Mouse (Mus musculus) embryonic facial prominence, embryonic 13.5 days (tissue): ENCODE measurements at regions not wholly inside any gene's neighbourhood (a gene's known extent, or its start where the extent isn't known, plus 50 kb on each side); places are given as distances from the start of the nearest gene placed in this dataset.
A peak's percentile ranks its signal among the peaks of the same experiment; 100 is the strongest.

ENCODE experiments used
- ATAC-seq: fragments of 200-750 bp; cut with Nextera tagmentation; 2 replicates; pipeline ENCODE4 v1.8.0; 2017; ENCODE audit warnings: low read depth; ENCODE audit not compliant: insufficient number of reproducible peaks, insufficient read depth, low FRiP score, low TSS enrichment
- H3K27ac ChIP-seq: fragments of 300-500 bp; sonication (generic); 2 replicates; pipeline ENCODE4 v1.5.1; 2015; ENCODE audit warnings: moderate library complexity, mild to moderate bottlenecking, inconsistent platforms
- H3K27me3 ChIP-seq: fragments of 300-500 bp; sonication (generic); 2 replicates; pipeline ENCODE4 v1.6.1; 2015; ENCODE audit warnings: mild to moderate bottlenecking, inconsistent platforms
- H3K36me3 ChIP-seq: fragments of 300-500 bp; sonication (generic); 2 replicates; pipeline ENCODE4 v1.6.1; 2015; ENCODE audit warnings: mild to moderate bottlenecking, inconsistent platforms
- H3K4me1 ChIP-seq: fragments of 300-500 bp; sonication (generic); 2 replicates; pipeline ENCODE4 v1.6.1; 2015; ENCODE audit warnings: inconsistent platforms
- H3K4me2 ChIP-seq: fragments of 300-500 bp; sonication (generic); 2 replicates; pipeline ENCODE4 v1.6.1; 2015; ENCODE audit warnings: moderate library complexity, mild to moderate bottlenecking, inconsistent platforms
- H3K4me3 ChIP-seq: fragments of 300-500 bp; sonication (generic); 2 replicates; pipeline ENCODE4 v1.5.1; 2015; ENCODE audit warnings: mild to moderate bottlenecking, inconsistent platforms
- H3K9ac ChIP-seq: fragments of 300-500 bp; sonication (generic); 2 replicates; pipeline ENCODE4 v1.6.1; 2015; ENCODE audit warnings: mild to moderate bottlenecking, inconsistent platforms
- H3K9me3 ChIP-seq: fragments of 300-500 bp; sonication (generic); 2 replicates; pipeline ENCODE4 v1.6.1; 2016; ENCODE audit warnings: inconsistent platforms
- WGBS: fragments of 180-500 bp; shearing (Covaris S2); methylation state at CpG from one replicate; pipeline ENCODE4 v1.1.7; 2015; ENCODE audit warnings: mixed read lengths; 5-methylcytosine and 5-hydroxymethylcytosine counted together

DNA sequence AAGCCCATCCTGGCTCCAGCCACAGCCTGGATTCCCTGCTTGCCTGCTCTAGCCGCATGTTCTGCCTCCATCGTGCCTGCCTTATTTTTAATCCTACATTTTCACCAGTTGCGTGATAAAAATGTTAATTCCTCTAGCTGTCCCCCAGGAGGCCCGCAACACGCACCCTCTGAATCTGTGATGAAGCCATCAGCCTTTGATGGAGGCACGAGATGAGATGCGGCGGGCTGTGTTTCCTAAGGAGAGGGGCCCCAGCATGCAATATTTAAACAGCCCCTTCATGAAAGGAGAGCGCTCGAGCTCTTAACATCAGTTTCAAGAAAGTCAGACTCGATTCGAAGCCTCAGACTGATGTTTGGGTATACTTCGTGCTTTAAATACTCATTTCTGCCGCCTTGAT, 76.3 kb downstream of the Nptx2 start:
- no peak overlapping the region for H3K9ac ChIP-seq
- peaks cover 7% of the 10 kb centered on the region; the same call in 1 of the 2 replicates for H3K4me1 ChIP-seq
- no peak overlapping the region for H3K27ac ChIP-seq
- 89% methylated on average over 14 of the region's 14 CpGs for WGBS
- H3K4me3 ChIP-seq = no peak overlapping the region
- no peaks in the 10 kb centered on the region for H3K36me3 ChIP-seq
- no peak for ATAC-seq
- H3K9me3 ChIP-seq = no peaks in the 10 kb centered on the region
- no peaks in the 10 kb centered on the region for H3K27me3 ChIP-seq
- H3K4me2 ChIP-seq = no peak overlapping the region

DNA sequence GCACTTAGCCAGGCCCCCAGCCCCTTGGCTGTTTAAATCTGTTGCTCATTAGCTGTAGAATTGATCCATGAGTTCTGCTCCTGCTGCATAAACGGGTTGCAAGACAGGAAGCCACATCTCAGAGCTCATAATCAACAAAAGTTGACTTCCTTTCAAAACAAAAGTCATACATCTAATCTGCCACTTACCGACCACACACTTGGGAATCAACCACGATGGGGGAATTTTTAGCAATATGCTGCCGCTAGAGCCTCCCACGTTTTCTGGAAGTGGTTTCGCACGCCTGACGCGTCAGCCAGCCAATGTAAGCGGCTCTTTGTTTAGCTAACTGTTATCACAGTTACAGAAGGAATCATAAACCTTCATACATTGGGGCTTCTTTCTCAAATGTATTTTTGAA, 77.7 kb downstream of the Nptx2 start:
- Histone ChIP-seq H3K9ac (no peak overlapping the region), H3K27me3 (no peaks in the 10 kb centered on the region), H3K36me3 (no peaks in the 10 kb centered on the region), H3K4me2 (no peak overlapping the region), H3K4me3 (no peak overlapping the region), H3K9me3 (no peaks in the 10 kb centered on the region), H3K4me1 (peaks cover 7% of the 10 kb centered on the region; the same call in 1 of the 2 replicates), H3K27ac (no peak overlapping the region)
- 0 out of 2 replicates have a peak, but pooled peaks have one; percentile 32 for ATAC-seq
- WGBS = 43% methylated on average over 10 of the region's 10 CpGs

DNA sequence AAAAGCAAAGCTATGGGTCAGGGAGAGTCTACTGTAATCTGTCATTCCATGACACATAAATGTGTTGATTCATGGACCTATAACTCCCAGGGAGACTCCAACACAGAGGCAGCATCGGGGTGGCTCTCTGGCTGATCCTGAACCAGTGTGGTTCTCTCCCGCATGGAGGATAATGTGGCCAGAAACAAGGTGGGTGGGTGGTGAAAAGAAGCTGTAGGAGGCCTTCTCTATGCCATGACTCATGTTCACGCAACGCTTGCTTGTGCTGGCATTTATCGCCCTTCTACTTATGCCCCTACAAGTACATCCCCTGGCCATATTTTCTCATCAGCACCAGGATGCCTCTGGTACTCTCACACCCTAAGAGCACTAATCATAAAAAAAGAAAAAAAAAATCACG, 86.6 kb downstream of the Nptx2 start:
- no peak overlapping the region for H3K4me2 ChIP-seq
- H3K9me3 ChIP-seq = no peaks in the 10 kb centered on the region
- H3K4me3 ChIP-seq = no peak overlapping the region
- 87% methylated on average over 6 of the region's 6 CpGs for WGBS
- no peak overlapping the region for H3K9ac ChIP-seq
- no peaks in the 10 kb centered on the region for H3K27me3 ChIP-seq
- no peaks in the 10 kb centered on the region for H3K4me1 ChIP-seq
- no peak for ATAC-seq
- no peaks in the 10 kb centered on the region for H3K36me3 ChIP-seq
- no peak overlapping the region for H3K27ac ChIP-seq

DNA sequence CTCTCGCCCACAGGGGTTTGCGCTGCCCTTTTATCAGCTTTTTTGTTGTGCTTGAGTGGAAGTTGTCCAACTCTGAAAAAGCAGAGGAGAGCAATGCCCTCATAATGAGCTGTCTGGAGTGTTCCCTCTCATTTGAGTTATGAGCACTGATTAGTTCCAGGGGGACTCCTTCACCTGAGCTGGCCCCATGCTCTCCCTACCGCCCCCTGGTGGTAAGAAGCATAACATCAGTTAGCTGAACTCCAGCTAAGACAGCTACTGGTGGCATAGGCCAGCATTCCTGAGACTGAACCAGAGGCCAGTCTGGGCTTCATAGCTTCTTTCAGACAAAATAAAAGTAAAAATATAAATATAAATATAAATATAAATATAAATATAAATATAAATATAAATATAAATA, 92.9 kb downstream of the Nptx2 start:
- 67% methylated on average over 3 of the region's 3 CpGs for WGBS
- peaks cover 6% of the 10 kb centered on the region; the same call in 1 of the 2 replicates for H3K4me1 ChIP-seq
- no peak overlapping the region for H3K27ac ChIP-seq
- H3K4me2 ChIP-seq = no peak overlapping the region
- H3K4me3 ChIP-seq = no peak overlapping the region
- H3K9me3 ChIP-seq = no peaks in the 10 kb centered on the region
- ATAC-seq = no peak
- H3K9ac ChIP-seq = no peak overlapping the region
- no peaks in the 10 kb centered on the region for H3K27me3 ChIP-seq
- no peaks in the 10 kb centered on the region for H3K36me3 ChIP-seq

DNA sequence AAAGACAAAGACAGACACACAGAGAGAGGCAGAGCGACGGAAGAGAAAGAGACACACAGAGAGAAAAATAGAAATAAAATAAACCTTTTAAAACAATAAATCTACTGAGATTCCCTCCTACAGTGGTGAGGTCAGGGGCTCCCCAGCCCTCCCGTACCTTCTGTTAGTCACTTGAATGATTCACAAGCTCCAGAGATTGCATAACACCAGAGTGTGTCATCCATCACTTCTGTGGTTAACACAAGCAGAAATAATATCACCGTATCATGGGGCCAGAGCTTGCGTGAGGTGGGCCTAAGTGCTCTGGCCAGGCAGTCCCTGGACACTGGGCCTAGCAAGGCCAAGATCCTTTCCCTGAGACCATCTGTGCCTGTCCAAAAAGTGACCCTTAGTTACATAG, 93.9 kb downstream of the Nptx2 start:
- Histone ChIP-seq H3K9me3 (no peaks in the 10 kb centered on the region), H3K4me2 (no peak overlapping the region), H3K9ac (no peak overlapping the region), H3K27ac (no peak overlapping the region), H3K4me3 (no peak overlapping the region), H3K27me3 (no peaks in the 10 kb centered on the region), H3K36me3 (no peaks in the 10 kb centered on the region), H3K4me1 (peaks cover 6% of the 10 kb centered on the region; the same call in 1 of the 2 replicates)
- no peak for ATAC-seq
- WGBS = 93% methylated on average over 5 of the region's 5 CpGs

DNA sequence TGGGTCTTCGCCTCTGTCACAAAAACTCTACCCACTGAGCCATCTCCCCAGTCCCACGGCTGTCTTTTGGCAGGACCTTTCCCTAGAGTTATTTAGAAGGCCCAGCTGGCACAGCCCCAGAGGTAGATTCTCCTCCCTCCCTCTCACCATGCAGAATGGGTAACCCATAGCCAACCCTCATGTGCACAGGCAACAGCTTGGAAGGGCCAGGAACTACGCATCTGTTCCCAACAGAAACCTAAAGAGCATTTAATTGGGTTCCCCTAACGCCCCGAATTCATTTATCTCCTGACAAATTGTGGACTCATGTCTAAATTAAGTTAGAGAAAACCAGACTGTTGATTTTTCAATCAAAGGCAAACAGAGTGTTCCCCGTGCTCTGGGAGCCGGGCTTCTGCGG, 97.1 kb downstream of the Nptx2 start:
- H3K4me3 ChIP-seq = no peak overlapping the region
- no peak overlapping the region for H3K4me2 ChIP-seq
- whole genome bisulfite sequencing = 64% methylated on average over 8 of the region's 8 CpGs
- peaks cover 6% of the 10 kb centered on the region; the same call in 1 of the 2 replicates for H3K4me1 ChIP-seq
- no peaks in the 10 kb centered on the region for H3K9me3 ChIP-seq
- ATAC-seq = no peak
- no peaks in the 10 kb centered on the region for H3K36me3 ChIP-seq
- no peak overlapping the region for H3K27ac ChIP-seq
- H3K9ac ChIP-seq = no peak overlapping the region
- no peaks in the 10 kb centered on the region for H3K27me3 ChIP-seq

DNA sequence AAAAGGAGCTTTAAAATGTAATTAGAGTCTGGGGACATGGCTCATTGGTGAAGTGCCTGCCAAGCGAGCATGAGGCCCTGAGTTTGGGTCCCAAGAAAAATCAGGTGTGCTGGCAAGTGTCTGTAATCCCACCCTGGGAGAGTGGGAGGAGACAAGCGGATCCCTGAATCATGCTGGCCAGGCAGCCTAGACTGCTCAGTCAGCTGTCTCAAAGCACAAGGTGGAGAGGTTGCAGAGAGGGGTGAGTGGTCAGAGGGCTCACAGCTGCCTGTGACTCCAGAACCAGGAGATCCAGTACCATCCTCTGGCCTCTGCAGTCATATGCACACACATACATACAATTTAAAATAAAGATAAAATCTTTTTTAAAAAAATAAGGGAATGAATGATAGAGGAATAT, 97.7 kb downstream of the Nptx2 start:
- WGBS = 27% methylated on average over 2 of the region's 2 CpGs
- peaks cover 6% of the 10 kb centered on the region; the same call in 1 of the 2 replicates for H3K4me1 ChIP-seq
- no peak overlapping the region for H3K27ac ChIP-seq
- H3K9ac ChIP-seq = 0 out of 2 replicates have a peak overlapping the region, but pooled peaks have one; percentile 21
- no peak overlapping the region for H3K4me3 ChIP-seq
- no peaks in the 10 kb centered on the region for H3K9me3 ChIP-seq
- H3K4me2 ChIP-seq = no peak overlapping the region
- no peak for ATAC-seq
- no peaks in the 10 kb centered on the region for H3K36me3 ChIP-seq
- H3K27me3 ChIP-seq = no peaks in the 10 kb centered on the region

DNA sequence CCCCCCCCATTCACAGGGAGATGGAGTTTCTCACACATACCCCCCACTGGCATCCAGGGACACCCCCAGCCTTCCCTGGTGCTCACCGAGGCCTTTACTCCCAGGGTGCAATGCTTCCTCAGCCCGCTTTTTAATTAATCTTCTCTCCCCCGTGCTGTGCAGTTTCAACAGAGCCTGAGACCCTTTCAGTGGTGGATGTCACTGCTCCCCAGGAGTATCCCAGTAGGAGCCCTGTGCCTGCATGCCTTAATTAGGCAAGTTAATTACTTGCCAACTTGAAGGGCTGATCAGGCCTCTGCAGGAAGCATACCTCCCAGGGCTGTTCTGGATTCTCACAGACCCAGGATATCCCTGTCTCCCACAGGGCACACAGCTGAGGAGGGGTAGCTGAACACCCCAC, 99.7 kb downstream of the Nptx2 start:
- Histone ChIP-seq H3K9me3 (no peaks in the 10 kb centered on the region), H3K36me3 (no peaks in the 10 kb centered on the region), H3K27ac (no peak overlapping the region), H3K9ac (no peak overlapping the region), H3K4me3 (no peak overlapping the region), H3K4me2 (no peak overlapping the region), H3K27me3 (no peaks in the 10 kb centered on the region), H3K4me1 (peaks cover 6% of the 10 kb centered on the region; the same call in 1 of the 2 replicates)
- ATAC-seq = no peak
- WGBS = 30% methylated on average over 3 of the region's 3 CpGs

DNA sequence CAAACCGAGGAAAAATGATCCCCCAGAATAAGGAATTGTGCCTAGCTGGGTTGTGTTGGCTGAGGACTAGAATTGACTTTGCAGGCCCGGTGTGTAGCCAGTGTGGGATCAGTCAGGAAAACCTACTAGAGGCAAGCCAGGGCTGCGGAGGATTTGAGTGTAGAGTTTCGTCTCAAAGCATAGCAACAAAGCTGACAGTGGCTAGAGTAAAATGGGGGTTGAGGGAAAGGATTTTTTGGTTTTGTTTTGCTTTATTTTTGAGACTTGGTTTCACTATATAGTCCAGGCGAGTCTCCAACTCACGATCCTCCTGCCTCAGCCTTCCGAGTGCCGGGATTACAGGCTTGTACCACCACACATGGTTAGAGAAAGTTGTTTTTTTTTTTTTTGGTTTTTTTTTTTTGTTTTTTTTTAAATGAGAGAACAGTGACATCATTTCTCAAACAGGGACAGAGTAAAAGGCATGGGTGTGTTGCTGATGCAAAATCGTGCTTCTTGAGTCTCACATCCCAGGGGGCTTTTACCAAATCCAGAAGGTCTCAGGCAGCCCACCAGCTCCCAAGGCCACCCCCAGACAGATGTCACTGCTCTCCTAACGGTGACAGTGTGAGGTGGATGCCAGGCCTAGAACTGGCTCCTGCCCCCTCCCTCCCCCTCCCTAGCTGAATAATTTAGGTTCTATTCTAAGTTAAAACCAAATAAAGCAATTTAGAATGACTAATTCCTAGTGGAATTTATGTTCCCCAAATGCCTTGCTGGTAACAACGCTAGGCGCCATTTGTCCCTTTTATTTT, 101.8 kb downstream of the Nptx2 start:
- WGBS = 81% methylated on average over 12 of the region's 12 CpGs

DNA sequence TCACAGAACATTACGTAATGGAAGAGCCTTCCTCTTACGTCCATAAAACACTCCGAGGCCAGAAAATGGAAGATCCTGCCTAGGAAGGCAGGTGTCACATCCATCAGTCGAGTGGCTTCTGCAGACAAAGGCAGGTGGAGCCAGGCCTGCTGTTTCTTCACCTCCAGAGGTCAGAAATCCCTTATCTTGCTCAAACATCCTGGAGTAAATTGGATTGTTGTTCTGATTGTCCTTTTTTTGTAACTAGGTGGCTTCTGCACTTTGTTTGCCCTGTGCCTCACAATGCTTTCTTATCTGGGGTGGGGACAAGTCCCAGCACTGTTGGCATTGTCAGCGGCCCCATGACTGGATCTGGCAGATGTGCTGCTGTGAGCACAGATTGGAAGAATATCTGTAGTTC, 106.5 kb downstream of the Nptx2 start:
- H3K9me3 ChIP-seq = no peaks in the 10 kb centered on the region; the same call in 1 of the 2 replicates
- no peaks in the 10 kb centered on the region for H3K36me3 ChIP-seq
- H3K4me2 ChIP-seq = no peak overlapping the region
- WGBS = 76% methylated on average over 5 of the region's 5 CpGs
- H3K9ac ChIP-seq = no peak overlapping the region
- no peaks in the 10 kb centered on the region for H3K27me3 ChIP-seq
- H3K4me3 ChIP-seq = no peak overlapping the region
- ATAC-seq = no peak
- H3K4me1 ChIP-seq = no peaks in the 10 kb centered on the region
- H3K27ac ChIP-seq = no peak overlapping the region

More for the DNA sequence above, 101.8 kb downstream of the Nptx2 start:
- ATAC-seq = no peak
- Histone ChIP-seq H3K27ac (no peak overlapping the region), H3K9ac (no peak overlapping the region), H3K4me1 (peaks cover 6% of the 10 kb centered on the region; the same call in 1 of the 2 replicates), H3K9me3 (no peaks in the 10 kb centered on the region), H3K4me2 (no peak overlapping the region), H3K4me3 (no peak overlapping the region), H3K27me3 (no peaks in the 10 kb centered on the region), H3K36me3 (no peaks in the 10 kb centered on the region)

DNA sequence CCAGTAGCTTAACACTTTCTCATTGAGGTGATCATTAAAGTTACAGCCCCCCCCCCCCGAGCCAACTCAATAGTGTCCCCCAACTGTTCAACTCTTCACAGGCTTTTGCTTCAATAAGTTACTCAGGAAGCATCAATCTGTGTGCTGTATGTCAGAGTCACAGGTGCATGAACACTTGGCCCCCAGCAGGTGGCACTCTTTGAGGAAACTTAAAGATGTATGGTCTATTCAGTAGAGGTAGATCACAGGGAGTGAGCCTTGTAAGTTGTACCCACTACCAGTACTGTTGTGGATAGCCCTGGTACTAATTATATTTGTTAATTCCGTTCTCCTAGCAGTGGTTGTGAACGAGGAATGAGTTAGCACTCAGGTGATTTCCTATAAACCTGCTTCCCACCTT, 99.6 kb downstream of the Tmem130 start:
- no peaks in the 10 kb centered on the region for H3K4me1 ChIP-seq
- no peak for ATAC-seq
- 84% methylated on average over 3 of the region's 3 CpGs for whole genome bisulfite sequencing
- H3K36me3 ChIP-seq = no peaks in the 10 kb centered on the region
- no peak overlapping the region for H3K9ac ChIP-seq
- no peak overlapping the region for H3K27ac ChIP-seq
- H3K27me3 ChIP-seq = no peaks in the 10 kb centered on the region
- no peak overlapping the region for H3K4me3 ChIP-seq
- H3K4me2 ChIP-seq = no peak overlapping the region
- no peaks in the 10 kb centered on the region for H3K9me3 ChIP-seq

DNA sequence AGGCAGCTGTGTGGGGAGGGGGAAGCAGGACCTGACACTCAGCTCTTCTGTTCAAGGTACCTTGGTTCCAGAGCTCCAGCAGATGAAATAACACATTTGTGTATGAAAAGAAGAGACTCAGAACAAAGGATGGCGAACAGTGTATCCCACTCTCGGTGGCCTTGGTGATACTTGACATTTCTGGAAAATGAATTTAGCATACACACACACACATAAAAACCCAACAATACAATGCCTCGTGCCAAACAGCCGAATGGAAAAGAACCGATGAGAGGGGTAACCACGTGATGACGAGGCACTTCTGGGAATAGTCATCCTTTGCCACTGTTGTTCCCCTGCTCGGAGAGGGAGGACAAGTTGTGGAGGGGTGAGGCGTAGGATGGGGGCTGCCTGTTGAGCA, 97.6 kb downstream of the Tmem130 start:
- no peak for ATAC-seq
- Histone ChIP-seq H3K27me3 (0 out of 2 replicates have a peak, but pooled peaks cover 6% of the 10 kb centered on the region), H3K9ac (no peak overlapping the region), H3K27ac (no peak overlapping the region), H3K9me3 (no peaks in the 10 kb centered on the region), H3K4me2 (no peak overlapping the region), H3K4me3 (no peak overlapping the region), H3K36me3 (no peaks in the 10 kb centered on the region), H3K4me1 (no peaks in the 10 kb centered on the region)
- WGBS = 81% methylated on average over 9 of the region's 9 CpGs
